Mouse (Mus musculus) hindbrain, embryonic 16.5 days (tissue): Measurements from ENCODE around the gene Zswim2. TPM values are rescaled to one million over a fixed set of nuclear protein-coding genes. Genes with fewer than 3 reads are reported as not detected.
"Not testable (repeated sequence)": the region's sequence is repeated elsewhere in the genome, so short reads cannot be mapped to it uniquely, and the experiment has no call there.

Experiments used
- ATAC-seq: fragments of 200-750 bp; cut with Nextera tagmentation; 2 replicates; pipeline ENCODE4 v1.8.0; 2017; ENCODE audit warnings: moderate TSS enrichment, moderate library complexity
- H3K27ac ChIP-seq: fragments of 300-500 bp; sonication (generic); 2 replicates; pipeline ENCODE4 v1.5.1; 2014; ENCODE audit warnings: low read depth, mild to moderate bottlenecking, control low read depth, low read length, moderate library complexity
- H3K27me3 ChIP-seq: fragments of 300-500 bp; sonication (generic); replicated peaks from 2 replicates; pipeline ENCODE4 v1.6.1; 2014; ENCODE audit warnings: low read length; ENCODE audit not compliant: control insufficient read depth, insufficient read depth
- H3K36me3 ChIP-seq: fragments of 300-500 bp; sonication (generic); 2 replicates; pipeline ENCODE4 v1.6.1; 2014; ENCODE audit warnings: mild to moderate bottlenecking, low read length, moderate library complexity, mixed read lengths; ENCODE audit not compliant: control insufficient read depth, insufficient read depth
- H3K4me1 ChIP-seq: fragments of 300-500 bp; sonication (generic); 2 replicates; pipeline ENCODE4 v1.6.1; 2014; ENCODE audit warnings: low read depth, low read length; ENCODE audit not compliant: control insufficient read depth, insufficient read depth
- H3K4me2 ChIP-seq: fragments of 300-500 bp; sonication (generic); 2 replicates; pipeline ENCODE4 v1.6.1; 2014; ENCODE audit warnings: mild to moderate bottlenecking, low read length, control low read depth, moderate library complexity
- H3K4me3 ChIP-seq: fragments of 300-500 bp; sonication (generic); 2 replicates; pipeline ENCODE4 v1.5.1; 2014; ENCODE audit warnings: mild to moderate bottlenecking, low read length, control low read depth, moderate library complexity
- H3K9ac ChIP-seq: fragments of 300-500 bp; sonication (generic); 2 replicates; pipeline ENCODE4 v1.6.1; 2014; ENCODE audit warnings: low read depth, mild to moderate bottlenecking, control low read depth, low read length, moderate library complexity
- H3K9me3 ChIP-seq: fragments of 300-500 bp; sonication (generic); 2 replicates; pipeline ENCODE4 v1.6.1; 2014; ENCODE audit warnings: mild to moderate bottlenecking, low read length, moderate library complexity; ENCODE audit not compliant: control insufficient read depth
- WGBS: fragments of 180-500 bp; shearing (Covaris S2); extraction: QIAGEN DNeasy Blood & Tissue Kit; methylation state at CpG from one replicate; pipeline ENCODE4 v1.1.7; 2014; 5-methylcytosine and 5-hydroxymethylcytosine counted together
- polyA plus RNA-seq: library from polyadenylated mRNA; unstranded; fragments of >200 nt; fragmentation: Nextera tagmentation; extraction: Ambion mirVana; gene quantifications from 2 replicates; pipeline ENCODE4 v1.2.1, GENCODE M21; 2015

Gene Zswim2
- polyA plus RNA-seq = not detected in 2 replicates

DNA sequence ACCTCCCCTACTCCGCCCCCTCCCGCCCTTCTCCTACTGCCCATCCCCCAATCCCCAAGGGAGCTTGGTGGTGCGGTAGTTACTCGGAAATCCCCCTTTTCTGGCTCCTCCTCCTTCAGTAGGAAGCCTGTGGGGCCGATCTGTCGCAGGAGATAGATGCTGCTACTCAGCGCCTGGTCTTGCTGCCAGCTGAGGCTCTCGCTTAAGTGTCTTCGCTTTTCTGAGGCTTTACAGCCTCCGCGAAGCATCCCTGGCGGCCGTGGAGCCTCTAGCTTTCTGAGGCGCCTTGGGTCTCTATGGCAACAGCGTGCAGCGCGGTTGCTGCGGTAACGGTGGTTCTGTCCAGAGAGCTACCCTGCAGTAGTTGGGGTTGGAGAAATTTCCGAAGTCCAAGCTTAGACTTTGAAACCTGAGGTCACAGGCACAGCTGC is at the start of gene Zswim2:
Zswim2 (minus strand) TSS at position 298 of the 431 bp plus-strand sequence.
- Histone ChIP-seq H3K4me1 (peaks cover 5% of the 10 kb centered on the region; the same call in 1 of the 2 replicates), H3K27ac (peak within 1 kb of the TSS; percentile 72), H3K4me3 (peak within 1 kb of the TSS; percentile 46), H3K27me3 (no peaks in the 10 kb centered on the region), H3K4me2 (peak within 1 kb of the TSS; percentile 80), H3K9me3 (no peaks in the 10 kb centered on the region), H3K9ac (peak within 1 kb of the TSS; percentile 62), H3K36me3 (no peaks in the 10 kb centered on the region)
- 1% methylated on average over 20 of the region's 20 CpGs for WGBS
- peak; percentile 100 for ATAC-seq

DNA sequence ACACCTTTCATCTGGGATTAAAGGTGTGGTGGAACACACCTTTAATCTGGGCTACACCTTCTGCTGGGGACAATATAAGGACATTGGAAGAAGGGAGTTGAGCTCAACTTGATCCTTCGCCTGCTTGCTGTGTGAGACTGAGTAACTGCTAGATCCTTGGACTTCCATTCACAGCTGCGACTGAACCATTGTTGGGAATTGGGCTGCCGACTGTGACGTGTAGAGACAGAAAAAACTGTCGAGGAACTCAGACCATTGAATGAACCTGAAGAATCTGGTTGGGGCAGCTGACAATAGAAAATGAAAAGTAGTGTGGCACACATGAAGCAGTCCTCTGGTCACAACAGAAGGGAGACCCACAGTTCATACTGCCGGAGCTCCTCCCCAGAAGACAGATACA is 49.2 kb upstream of the Zswim2 start, which contains the start of gene Gm13691:
Gm13691 (plus strand) TSS at position 301 of the 400 bp plus-strand sequence.
- ATAC-seq, H3K27ac ChIP-seq, H3K4me3 ChIP-seq, H3K4me2 ChIP-seq, H3K27me3 ChIP-seq, H3K36me3 ChIP-seq, H3K9me3 ChIP-seq, H3K9ac ChIP-seq, H3K4me1 ChIP-seq: not testable (repeated sequence)
- no CpG with 5 or more reads among the region's 6 CpGs for WGBS

- not testable (repeated sequence) for H3K36me3 ChIP-seq, H3K9me3 ChIP-seq, H3K27me3 ChIP-seq, H3K4me3 ChIP-seq, H3K27ac ChIP-seq, H3K4me2 ChIP-seq, ATAC-seq, H3K9ac ChIP-seq, H3K4me1 ChIP-seq
- no CpG with 5 or more reads among the region's 6 CpGs for WGBS
Observed at GRCm38 (mm10) chr2:83984443-83984842, 43.4 kb upstream of the Zswim2 start, which contains the start of gene Gm13697. Gm13697 (plus strand) TSS chr2:83984743.

- WGBS = no CpG with 5 or more reads among the region's 6 CpGs
- H3K27me3 ChIP-seq, H3K4me3 ChIP-seq, H3K27ac ChIP-seq, H3K4me1 ChIP-seq, ATAC-seq, H3K36me3 ChIP-seq, H3K9ac ChIP-seq, H3K9me3 ChIP-seq, H3K4me2 ChIP-seq: not testable (repeated sequence)
Observed at GRCm38 (mm10) chr2:83978633-83979032, 37.6 kb upstream of the Zswim2 start, which contains the start of gene Gm13694. Gm13694 (plus strand) TSS chr2:83978933.

DNA sequence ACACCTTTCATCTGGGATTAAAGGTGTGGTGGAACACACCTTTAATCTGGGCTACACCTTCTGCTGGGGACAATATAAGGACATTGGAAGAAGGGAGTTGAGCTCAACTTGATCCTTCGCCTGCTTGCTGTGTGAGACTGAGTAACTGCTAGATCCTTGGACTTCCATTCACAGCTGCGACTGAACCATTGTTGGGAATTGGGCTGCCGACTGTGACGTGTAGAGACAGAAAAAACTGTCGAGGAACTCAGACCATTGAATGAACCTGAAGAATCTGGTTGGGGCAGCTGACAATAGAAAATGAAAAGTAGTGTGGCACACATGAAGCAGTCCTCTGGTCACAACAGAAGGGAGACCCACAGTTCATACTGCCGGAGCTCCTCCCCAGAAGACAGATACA is 31.8 kb upstream of the Zswim2 start, which contains the start of gene Gm13696:
Gm13696 (plus strand) TSS at position 301 of the 400 bp plus-strand sequence.
- not testable (repeated sequence) for H3K4me1 ChIP-seq, ATAC-seq, H3K9ac ChIP-seq, H3K4me3 ChIP-seq, H3K9me3 ChIP-seq, H3K27ac ChIP-seq, H3K36me3 ChIP-seq, H3K4me2 ChIP-seq, H3K27me3 ChIP-seq
- WGBS = no CpG with 5 or more reads among the region's 6 CpGs

DNA sequence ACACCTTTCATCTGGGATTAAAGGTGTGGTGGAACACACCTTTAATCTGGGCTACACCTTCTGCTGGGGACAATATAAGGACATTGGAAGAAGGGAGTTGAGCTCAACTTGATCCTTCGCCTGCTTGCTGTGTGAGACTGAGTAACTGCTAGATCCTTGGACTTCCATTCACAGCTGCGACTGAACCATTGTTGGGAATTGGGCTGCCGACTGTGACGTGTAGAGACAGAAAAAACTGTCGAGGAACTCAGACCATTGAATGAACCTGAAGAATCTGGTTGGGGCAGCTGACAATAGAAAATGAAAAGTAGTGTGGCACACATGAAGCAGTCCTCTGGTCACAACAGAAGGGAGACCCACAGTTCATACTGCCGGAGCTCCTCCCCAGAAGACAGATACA is 26.0 kb upstream of the Zswim2 start, which contains the start of gene Gm13695:
Gm13695 (plus strand) TSS at position 301 of the 400 bp plus-strand sequence.
- not testable (repeated sequence) for H3K4me1 ChIP-seq, H3K9ac ChIP-seq, H3K27ac ChIP-seq, H3K27me3 ChIP-seq, H3K4me2 ChIP-seq, H3K9me3 ChIP-seq, H3K36me3 ChIP-seq, ATAC-seq, H3K4me3 ChIP-seq
- no CpG with 5 or more reads among the region's 6 CpGs for WGBS

DNA sequence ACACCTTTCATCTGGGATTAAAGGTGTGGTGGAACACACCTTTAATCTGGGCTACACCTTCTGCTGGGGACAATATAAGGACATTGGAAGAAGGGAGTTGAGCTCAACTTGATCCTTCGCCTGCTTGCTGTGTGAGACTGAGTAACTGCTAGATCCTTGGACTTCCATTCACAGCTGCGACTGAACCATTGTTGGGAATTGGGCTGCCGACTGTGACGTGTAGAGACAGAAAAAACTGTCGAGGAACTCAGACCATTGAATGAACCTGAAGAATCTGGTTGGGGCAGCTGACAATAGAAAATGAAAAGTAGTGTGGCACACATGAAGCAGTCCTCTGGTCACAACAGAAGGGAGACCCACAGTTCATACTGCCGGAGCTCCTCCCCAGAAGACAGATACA is 20.2 kb upstream of the Zswim2 start, which contains the start of gene Gm13693:
Gm13693 (plus strand) TSS at position 301 of the 400 bp plus-strand sequence.
- H3K9me3 ChIP-seq, H3K9ac ChIP-seq, ATAC-seq, H3K27ac ChIP-seq, H3K4me3 ChIP-seq, H3K4me2 ChIP-seq, H3K4me1 ChIP-seq, H3K27me3 ChIP-seq, H3K36me3 ChIP-seq: not testable (repeated sequence)
- no CpG with 5 or more reads among the region's 6 CpGs for WGBS

DNA sequence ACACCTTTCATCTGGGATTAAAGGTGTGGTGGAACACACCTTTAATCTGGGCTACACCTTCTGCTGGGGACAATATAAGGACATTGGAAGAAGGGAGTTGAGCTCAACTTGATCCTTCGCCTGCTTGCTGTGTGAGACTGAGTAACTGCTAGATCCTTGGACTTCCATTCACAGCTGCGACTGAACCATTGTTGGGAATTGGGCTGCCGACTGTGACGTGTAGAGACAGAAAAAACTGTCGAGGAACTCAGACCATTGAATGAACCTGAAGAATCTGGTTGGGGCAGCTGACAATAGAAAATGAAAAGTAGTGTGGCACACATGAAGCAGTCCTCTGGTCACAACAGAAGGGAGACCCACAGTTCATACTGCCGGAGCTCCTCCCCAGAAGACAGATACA is 14.4 kb upstream of the Zswim2 start, which contains the start of gene Gm13698:
Gm13698 (plus strand) TSS at position 301 of the 400 bp plus-strand sequence.
- not testable (repeated sequence) for ATAC-seq, H3K36me3 ChIP-seq, H3K9ac ChIP-seq, H3K9me3 ChIP-seq, H3K4me1 ChIP-seq, H3K4me2 ChIP-seq, H3K27ac ChIP-seq, H3K27me3 ChIP-seq, H3K4me3 ChIP-seq
- WGBS = no CpG with 5 or more reads among the region's 6 CpGs

GRCm38 (mm10) chr2:83941792-83942191 is 764 bp upstream of the Zswim2 start:
- H3K9ac ChIP-seq = no peak overlapping the region

More at GRCm38 (mm10) chr2:83941792-83942191, 764 bp upstream of the Zswim2 start:
- 82% methylated on average over 4 of the region's 4 CpGs for WGBS
- H3K27me3 ChIP-seq = no peaks in the 10 kb centered on the region
- no peaks in the 10 kb centered on the region for H3K9me3 ChIP-seq
- ATAC-seq = no peak
- no peak overlapping the region for H3K27ac ChIP-seq
- no peak overlapping the region for H3K4me3 ChIP-seq
- H3K4me2 ChIP-seq = no peak overlapping the region
- H3K4me1 ChIP-seq = peaks cover 5% of the 10 kb centered on the region; the same call in 1 of the 2 replicates
- H3K36me3 ChIP-seq = no peaks in the 10 kb centered on the region
